Mouse (Mus musculus) thymus, postnatal 25 days (tissue): ENCODE measurements around the gene Ube2f.

Experiments used
- DNase-seq: peaks from one replicate; pipeline ENCODE4 v3.0.0; 2022

Gene Ube2f

DNA sequence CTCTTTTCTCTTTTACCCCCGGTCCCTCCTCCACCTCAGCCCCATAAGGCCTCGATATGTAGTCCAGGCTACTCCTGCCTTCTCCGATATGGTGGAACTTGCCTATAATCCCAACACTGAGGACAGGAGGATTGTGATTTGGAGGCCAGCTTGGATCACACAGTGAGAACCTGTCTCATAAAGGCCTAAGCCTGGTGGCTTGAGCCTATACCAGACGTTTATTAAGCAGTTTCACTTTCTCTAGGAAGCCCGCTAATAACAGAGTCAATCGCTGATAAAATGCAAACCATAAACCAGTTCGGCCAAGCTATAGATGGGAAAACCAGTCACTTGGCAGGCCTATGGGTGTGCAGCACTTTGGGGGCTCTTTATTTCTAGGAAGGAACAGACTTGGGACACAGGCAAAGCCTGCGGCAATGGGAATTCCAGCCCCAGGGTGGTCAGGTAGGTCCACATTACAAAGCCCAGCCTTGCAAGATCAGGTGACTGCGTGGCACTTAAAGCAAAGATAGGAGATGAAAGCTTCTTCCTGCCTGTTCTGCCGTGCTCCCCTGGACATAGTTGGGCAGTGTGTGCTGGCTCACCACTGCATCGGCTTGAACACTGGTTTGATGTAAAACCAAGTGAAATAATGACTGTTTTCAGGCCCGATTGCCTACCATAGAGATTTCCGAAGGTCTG, 49.1 kb downstream of the Ube2f start:
- DNase-seq: no peak

GRCm38 (mm10) chr1:91299707-91300426, 49.8 kb downstream of the Ube2f start:
- no peak for DNase-seq

DNA sequence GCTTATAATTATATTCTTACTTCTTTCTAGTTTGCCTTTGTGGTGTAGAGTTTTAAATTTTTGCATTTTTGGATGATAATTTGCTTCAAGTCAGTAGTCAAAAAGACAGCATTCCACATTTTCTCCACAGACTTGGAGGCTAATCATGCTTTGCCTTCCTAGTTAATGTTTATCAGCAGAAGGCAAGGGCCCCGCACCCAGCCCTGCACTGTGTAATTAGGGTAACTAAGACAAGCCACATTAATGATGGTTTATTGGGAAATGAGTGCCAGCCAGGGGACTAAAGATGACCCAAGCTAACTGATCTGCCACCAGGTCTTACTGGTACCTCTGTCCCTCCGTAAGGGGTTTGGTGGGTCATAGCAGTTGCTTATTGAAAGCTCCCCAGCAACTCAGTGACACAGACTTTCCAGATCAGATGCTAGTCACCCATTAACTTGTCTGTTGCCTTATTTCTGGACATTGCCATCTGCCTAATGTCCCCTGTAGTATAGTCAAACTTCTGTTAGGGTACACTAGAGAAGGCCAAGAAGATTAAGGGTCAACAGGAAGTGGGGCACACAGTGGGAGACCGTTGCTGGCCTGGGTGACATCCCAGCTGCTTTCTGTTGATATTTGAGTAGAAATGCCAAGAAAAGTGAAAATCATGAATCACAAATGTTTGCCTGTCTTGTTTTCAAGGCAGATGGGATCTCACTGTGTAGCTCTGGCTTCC, 51.3 kb downstream of the Ube2f start:
- DNase-seq: no peak

DNA sequence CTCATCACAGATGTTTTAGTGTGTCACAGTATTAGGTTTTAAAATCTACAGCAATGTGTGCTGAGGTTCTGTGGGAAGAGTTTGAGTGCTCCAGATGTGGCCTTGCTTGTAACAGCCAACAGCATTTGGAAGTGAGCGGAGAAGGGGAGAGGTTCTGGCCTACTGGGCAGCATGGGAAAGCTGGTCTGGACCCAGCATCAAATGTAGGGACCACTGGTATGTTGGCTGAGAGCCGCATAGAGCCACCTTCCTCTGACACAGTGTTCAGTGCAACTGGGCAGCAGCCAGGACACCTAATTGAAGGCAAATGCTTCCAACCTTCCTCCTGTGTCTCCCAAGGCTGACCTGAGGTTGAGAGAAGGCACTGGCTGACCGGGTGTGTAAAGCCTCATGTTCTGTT, 51.9 kb downstream of the Ube2f start:
- DNase-seq: no peak

- no peak for DNase-seq
These were observed 54.5 kb downstream of the Ube2f start for GRCm38 (mm10) chr1:91304621-91305020.

DNA sequence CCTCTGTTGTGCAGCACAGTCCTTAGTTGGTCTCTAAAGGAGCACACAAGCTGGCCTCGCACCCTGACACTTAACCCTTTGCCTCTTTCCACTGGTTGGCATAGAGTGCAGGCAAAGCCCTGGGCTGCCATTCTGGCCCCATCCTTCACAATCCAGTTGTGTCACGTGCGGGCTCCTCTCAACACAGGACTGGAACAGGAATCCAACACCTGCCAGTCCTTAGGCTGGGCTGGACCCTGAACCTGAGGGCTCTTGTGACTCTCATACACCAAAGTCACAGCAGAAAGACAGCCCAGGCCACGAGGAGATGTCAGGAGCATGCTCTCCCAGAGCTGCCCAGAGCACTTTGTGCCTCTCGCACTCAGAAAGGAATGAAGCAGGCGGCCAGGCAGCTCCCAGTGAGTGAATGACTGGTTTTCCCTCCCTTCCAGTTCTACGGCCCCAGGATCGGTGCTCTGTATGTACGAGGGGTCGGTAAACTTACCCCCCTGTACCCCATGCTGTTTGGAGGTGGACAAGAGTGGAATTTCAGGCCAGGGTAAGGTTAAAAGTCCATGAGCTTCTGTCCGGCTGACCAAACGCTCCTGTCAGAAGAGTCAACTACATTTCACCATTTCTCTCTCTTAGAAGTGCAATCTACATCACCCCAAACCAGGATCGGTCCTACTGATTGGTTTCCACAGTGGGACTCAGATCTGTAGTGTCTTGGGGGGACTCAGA, 59.4 kb downstream of the Ube2f start:
- no peak for DNase-seq

GRCm38 (mm10) chr1:91312273-91312672, 62.2 kb downstream of the Ube2f start:
- no peak for DNase-seq

DNA sequence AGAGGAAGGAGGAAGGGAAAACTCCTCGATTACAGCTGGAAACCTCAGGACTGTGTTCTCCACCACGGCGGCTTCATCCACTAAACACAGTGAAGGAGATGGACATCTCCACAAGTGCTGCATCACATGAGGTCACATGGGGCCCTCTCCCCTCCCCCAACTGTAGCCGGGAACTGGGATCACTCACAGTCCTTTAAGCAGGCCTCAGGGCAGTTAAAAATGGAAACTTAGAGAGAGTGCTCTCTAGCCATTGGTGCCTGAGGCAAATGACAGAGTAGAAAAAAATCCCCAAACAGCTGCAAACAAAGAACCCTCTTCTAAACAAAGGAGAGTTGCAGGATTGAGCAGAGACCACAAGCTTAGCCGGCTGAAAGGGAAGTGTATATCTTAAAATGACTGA, 63.1 kb downstream of the Ube2f start:
- no peak for DNase-seq

GRCm38 (mm10) chr1:91317656-91318055, 67.6 kb downstream of the Ube2f start:
- DNase-seq: no peak

DNA sequence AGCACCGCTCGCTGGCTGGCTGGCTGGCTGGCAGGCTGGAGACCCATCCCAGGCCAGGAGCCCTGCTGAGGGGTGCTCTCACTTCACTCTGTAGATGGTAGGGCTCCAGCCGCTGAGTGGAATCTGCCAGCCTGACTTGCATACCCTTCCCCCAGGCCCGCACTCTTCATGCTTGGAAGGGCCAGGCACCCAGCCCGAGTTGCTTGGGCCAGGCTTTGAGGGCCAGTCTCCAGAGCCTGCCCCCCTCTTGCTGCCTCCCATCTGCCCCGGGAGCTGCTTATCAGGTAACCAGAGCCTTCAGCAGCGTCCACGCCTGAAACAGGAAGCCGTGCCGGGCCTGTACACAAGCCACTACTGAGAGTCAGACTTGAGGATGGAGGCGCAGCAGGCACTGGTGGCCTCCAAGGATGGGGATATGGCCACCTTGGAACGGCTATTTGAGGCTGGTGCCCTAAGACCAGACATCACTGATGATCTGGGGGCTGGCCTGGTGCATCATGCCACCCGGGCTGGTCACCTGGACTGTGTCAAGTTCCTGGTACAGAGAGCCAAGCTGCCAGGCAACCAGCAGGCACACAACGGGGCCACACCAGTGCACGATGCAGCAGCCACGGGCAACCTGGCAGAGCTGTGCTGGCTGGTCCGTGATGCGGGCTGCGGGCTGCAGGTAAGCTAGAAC, 71.8 kb downstream of the Ube2f start, which contains the start of gene Espnl:
Espnl (plus strand) TSS at position 316 of the 679 bp plus-strand sequence.
- no peak for DNase-seq

- DNase-seq: no peak
These were observed 74.5 kb downstream of the Ube2f start for GRCm38 (mm10) chr1:91324646-91325045.

- DNase-seq: no peak
These were observed 75.5 kb downstream of the Ube2f start for GRCm38 (mm10) chr1:91325488-91326042.

DNA sequence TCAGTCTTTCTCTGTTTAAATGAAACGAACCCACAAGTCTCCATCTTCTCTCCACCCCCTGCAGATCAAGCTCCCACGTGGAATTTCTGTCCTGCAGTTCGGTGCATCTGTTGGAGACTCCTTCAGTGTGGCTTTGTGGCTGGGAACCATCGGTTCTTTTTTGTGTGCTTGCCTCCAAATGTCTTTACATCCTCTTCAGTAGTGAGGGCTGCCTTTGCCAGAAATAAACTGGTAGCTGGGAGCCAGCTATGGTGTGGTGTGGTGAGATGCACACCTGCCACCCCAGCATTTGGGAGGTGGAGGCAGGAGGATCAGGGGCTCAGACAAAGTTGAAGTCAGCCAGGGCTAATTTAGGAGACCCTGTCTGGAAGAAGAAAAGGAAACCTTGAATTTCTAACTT, 82.0 kb downstream of the Ube2f start:
- DNase-seq: no peak

- DNase-seq: no peak
These were observed 83.5 kb downstream of the Ube2f start for GRCm38 (mm10) chr1:91333582-91333981.

DNA sequence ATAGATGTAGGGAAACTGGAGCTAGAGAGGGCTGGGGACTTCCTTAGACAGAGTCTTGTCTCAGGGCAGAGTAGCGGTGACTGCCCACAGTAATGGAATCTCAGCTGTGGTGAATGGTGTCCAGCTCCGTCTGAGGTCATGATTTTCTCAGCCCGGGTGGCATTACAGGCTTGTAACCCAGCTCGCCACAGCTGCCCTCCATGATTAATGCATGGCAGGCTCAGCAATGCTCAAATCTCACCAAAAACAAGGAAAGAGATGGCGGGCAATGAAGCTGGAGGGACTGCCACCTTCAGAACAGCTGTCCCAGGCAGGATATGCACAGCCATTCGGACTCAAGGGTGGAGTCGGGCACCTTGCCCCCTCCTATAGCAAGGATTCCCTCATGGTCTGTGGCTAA, 87.3 kb downstream of the Ube2f start:
- DNase-seq: no peak
